Comparison of ENCODE assay signal across 8 mouse cellular contexts in the genomic region with DNA sequence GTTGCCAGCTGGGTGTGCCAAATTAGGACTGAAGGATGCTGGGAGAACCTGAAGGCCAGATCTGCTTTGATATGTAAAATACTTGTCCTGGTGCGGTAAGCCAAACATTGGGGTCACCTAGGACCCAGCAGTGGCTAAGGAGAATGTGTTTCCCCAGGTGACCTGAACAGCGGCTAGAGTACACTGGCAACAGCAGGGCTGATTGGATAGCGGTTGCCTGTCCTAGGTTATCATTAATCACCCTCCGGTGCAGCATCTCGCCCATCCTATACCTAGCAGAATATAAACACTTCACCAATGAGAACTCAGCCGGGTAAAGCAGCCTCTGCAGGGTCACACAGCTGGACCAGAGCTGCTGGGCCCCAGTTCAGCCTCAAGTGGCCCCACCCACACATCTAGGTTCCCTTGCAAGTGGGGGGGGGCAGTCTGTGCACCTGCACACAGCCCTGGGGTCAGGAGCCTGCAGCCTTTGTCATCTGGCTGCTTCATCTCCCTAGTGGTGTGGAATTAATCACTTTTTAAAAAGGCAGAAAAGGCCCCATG.
DNase-seq lines count a peak whose midpoint lies in the region; ATAC-seq and TF ChIP-seq lines count a peak whose summit lies in the region.

No protein-coding gene starts in this region.

- DNase-seq in limb, embryonic 10.5 days (ENCODE audit: low spot score), result no peak
- peak; percentile 61 for DNase-seq in liver
- no peak for DNase-seq in right cerebral cortex, postnatal 10 days (ENCODE audit: low spot score in 2 of 2)
- no peak for DNase-seq in testis, postnatal 14 days (ENCODE audit: low spot score)
- DNase-seq in adrenal gland, adult 2 months, result no peak

- H3K4me2 ChIP-seq in limb, embryonic 13.5 days (replicated peaks), result no peak overlapping the region

- no peak overlapping the region for H3K9ac ChIP-seq in limb, embryonic 13.5 days

- peak; percentile 46; the same call in 1 of the 2 replicates for ATAC-seq in limb, embryonic 13.5 days (ENCODE audit: low FRiP score, low read depth)

- no peak overlapping the region for H3K27ac ChIP-seq in limb, embryonic 13.5 days
- no peak overlapping the region; the same call in 1 of the 2 replicates for H3K27ac ChIP-seq in limb, embryonic 10.5 days
- H3K27ac ChIP-seq in small intestine, adult 2 months (ENCODE audit: insufficient read depth, low read depth, low read length), result peak overlapping the region; percentile 96

- no peaks in the 10 kb centered on the region for H3K9me3 ChIP-seq in limb, embryonic 13.5 days
- no peaks in the 10 kb centered on the region for H3K9me3 ChIP-seq in limb, embryonic 10.5 days (replicated peaks)
- no peaks in the 10 kb centered on the region for H3K9me3 ChIP-seq in erythroblast, embryonic 14.5 days (ENCODE audit: control insufficient read depth, low read length)

- 52% methylated on average over 6 of the region's 6 CpGs for WGBS in limb, embryonic 13.5 days
- 45% methylated on average over 6 of the region's 6 CpGs for WGBS in limb, embryonic 10.5 days
- 60% methylated on average over 6 of the region's 6 CpGs for WGBS in small intestine, adult 2 months

- no peak for TF ChIP-seq POLR2A in small intestine, adult 2 months (IDR thresholded peaks at IDR 0.05; ENCODE audit: low read depth, low read length)

- H3K36me3 ChIP-seq in limb, embryonic 13.5 days, result 0 out of 2 replicates have a peak, but pooled peaks cover 3% of the 10 kb centered on the region
- H3K36me3 ChIP-seq in limb, embryonic 10.5 days, result no peaks in the 10 kb centered on the region
- H3K36me3 ChIP-seq in erythroblast, embryonic 14.5 days (ENCODE audit: control insufficient read depth), result peaks cover 14% of the 10 kb centered on the region
- H3K36me3 ChIP-seq in small intestine, adult 2 months (ENCODE audit: control insufficient read depth, insufficient read depth, low read length), result no peaks in the 10 kb centered on the region

- peaks cover 19% of the 10 kb centered on the region for H3K4me1 ChIP-seq in limb, embryonic 13.5 days
- peaks cover 13% of the 10 kb centered on the region for H3K4me1 ChIP-seq in limb, embryonic 10.5 days
- peaks cover 93% of the 10 kb centered on the region for H3K4me1 ChIP-seq in erythroblast, embryonic 14.5 days (ENCODE audit: control insufficient read depth)
- peaks cover 56% of the 10 kb centered on the region for H3K4me1 ChIP-seq in small intestine, adult 2 months (ENCODE audit: control insufficient read depth, insufficient read depth, insufficient read length, low read length)

- H3K27me3 ChIP-seq in limb, embryonic 13.5 days, result no peaks in the 10 kb centered on the region
- H3K27me3 ChIP-seq in limb, embryonic 10.5 days (ENCODE audit: low read depth, poor library complexity, severe bottlenecking), result no peaks in the 10 kb centered on the region
- no peaks in the 10 kb centered on the region for H3K27me3 ChIP-seq in erythroblast, embryonic 14.5 days (ENCODE audit: control insufficient read depth)
- H3K27me3 ChIP-seq in small intestine, adult 2 months (ENCODE audit: control insufficient read depth, insufficient read depth, low read length), result no peaks in the 10 kb centered on the region

- TF ChIP-seq CTCF in small intestine, adult 2 months (IDR thresholded peaks at IDR 0.05; ENCODE audit: extremely low read depth, insufficient read length, insufficient replicate concordance, low read depth, low read length), result no peak

- no peak overlapping the region for H3K4me3 ChIP-seq in limb, embryonic 13.5 days
- H3K4me3 ChIP-seq in limb, embryonic 10.5 days, result no peak overlapping the region
- peak overlapping the region; percentile 21 for H3K4me3 ChIP-seq in erythroblast, embryonic 14.5 days (replicated peaks)
- no peak overlapping the region for H3K4me3 ChIP-seq in small intestine, adult 2 months (ENCODE audit: low read depth, low read length)
